Mouse (Mus musculus): Measurements from ENCODE around the gene Dyrk1b. TPM values are rescaled to one million over a fixed set of nuclear protein-coding genes. Genes with fewer than 3 reads are reported as not detected.
"Not testable (repeated sequence)": the region's sequence is repeated elsewhere in the genome, so short reads cannot be mapped to it uniquely, and the experiment has no call there.

The Dyrk1b gene
- polyA plus RNA-seq (2014; fragmentation: Nextera tagmentation; extraction: Ambion mirVana), result 13.2 and 14.4 TPM in 2 replicates

- Histone ChIP-seq H3K36me3 (ENCODE audit: insufficient read depth) (peaks cover 72% of the 10 kb centered on the region), H3K4me3 (ENCODE audit: low read depth, low read length) (peak within 1 kb of the TSS; percentile 98), H3K9me3 (ENCODE audit: low read depth, low read length) (no peaks in the 10 kb centered on the region), H3K4me2 (peak within 1 kb of the TSS; percentile 92), H3K27me3 (ENCODE audit: insufficient read depth, low read length) (no peaks in the 10 kb centered on the region), H3K4me1 (ENCODE audit: insufficient read depth) (peaks cover 6% of the 10 kb centered on the region; the same call in 1 of the 2 replicates), H3K27ac (ENCODE audit: low read depth) (peak within 1 kb of the TSS; percentile 91), H3K9ac (peak within 1 kb of the TSS; percentile 85)
- DNase-seq (peak; percentile 99), ATAC-seq (ENCODE audit: insufficient read depth) (peak; percentile 90)
- TF ChIP-seq CTCF (IDR thresholded peaks at IDR 0.05; ENCODE audit: low read depth), result no peak
- WGBS, result 1% methylated on average over 25 of the region's 25 CpGs
Observed at GRCm38 (mm10) chr7:28179228-28179627, at the start of gene Dyrk1b. TSS of gene Dyrk1b (plus strand) at chr7:28179469.

GRCm38 (mm10) chr7:28137613-28138012 is 41.7 kb upstream of the Dyrk1b start:
- 53% methylated on average over 5 of the region's 5 CpGs for WGBS
- ATAC-seq (ENCODE audit: insufficient read depth) (no peak), DNase-seq (peak; percentile 75)
- peak; percentile 66 for TF ChIP-seq CTCF (IDR thresholded peaks at IDR 0.05; ENCODE audit: low read depth)
- H3K4me1 ChIP-seq (ENCODE audit: insufficient read depth), result no peaks in the 10 kb centered on the region
- no peaks in the 10 kb centered on the region for H3K9me3 ChIP-seq (ENCODE audit: low read depth, low read length)
- no peak overlapping the region for H3K4me3 ChIP-seq (ENCODE audit: low read depth, low read length)
- H3K27me3 ChIP-seq (ENCODE audit: insufficient read depth, low read length), result no peaks in the 10 kb centered on the region
- no peak overlapping the region for H3K9ac ChIP-seq
- H3K4me2 ChIP-seq, result no peak overlapping the region
- no peak overlapping the region for H3K27ac ChIP-seq (ENCODE audit: low read depth)
- no peaks in the 10 kb centered on the region for H3K36me3 ChIP-seq (ENCODE audit: insufficient read depth)

- no peaks in the 10 kb centered on the region for H3K9me3 ChIP-seq (ENCODE audit: low read depth, low read length)
- no peaks in the 10 kb centered on the region for H3K27me3 ChIP-seq (ENCODE audit: insufficient read depth, low read length)
- H3K27ac ChIP-seq (ENCODE audit: low read depth), result no peak overlapping the region
- H3K4me2 ChIP-seq, result no peak overlapping the region
- DNase-seq (peak; percentile 83), ATAC-seq (ENCODE audit: insufficient read depth) (peak; percentile 41; the same call in 1 of the 2 replicates)
- peak; percentile 88 for TF ChIP-seq CTCF (IDR thresholded peaks at IDR 0.05; ENCODE audit: low read depth)
- no peak overlapping the region; the same call in 1 of the 2 replicates for H3K9ac ChIP-seq
- WGBS, result 11% methylated on average over 3 of the region's 3 CpGs
- H3K36me3 ChIP-seq (ENCODE audit: insufficient read depth), result no peaks in the 10 kb centered on the region
- no peak overlapping the region for H3K4me3 ChIP-seq (ENCODE audit: low read depth, low read length)
- no peaks in the 10 kb centered on the region for H3K4me1 ChIP-seq (ENCODE audit: insufficient read depth)
Observed at GRCm38 (mm10) chr7:28148263-28148662, 31.0 kb upstream of the Dyrk1b start.

- TF ChIP-seq CTCF (IDR thresholded peaks at IDR 0.05; ENCODE audit: low read depth), result no peak
Observed at GRCm38 (mm10) chr7:28149841-28150240, 29.4 kb upstream of the Dyrk1b start.

GRCm38 (mm10) chr7:28151584-28152221 is 27.6 kb upstream of the Dyrk1b start:
- ATAC-seq (ENCODE audit: insufficient read depth) (no peak; the same call in 1 of the 2 replicates), DNase-seq (peak; percentile 68)
- TF ChIP-seq CTCF (IDR thresholded peaks at IDR 0.05; ENCODE audit: low read depth), result peak; percentile 75
- no peak overlapping the region for H3K27ac ChIP-seq (ENCODE audit: low read depth)
- 16% methylated on average over 13 of the region's 13 CpGs for whole genome bisulfite sequencing
- H3K4me3 ChIP-seq (ENCODE audit: low read depth, low read length), result no peak overlapping the region
- no peaks in the 10 kb centered on the region for H3K27me3 ChIP-seq (ENCODE audit: insufficient read depth, low read length)
- H3K9me3 ChIP-seq (ENCODE audit: low read depth, low read length), result no peaks in the 10 kb centered on the region
- H3K9ac ChIP-seq, result no peak overlapping the region
- H3K36me3 ChIP-seq (ENCODE audit: insufficient read depth), result no peaks in the 10 kb centered on the region
- H3K4me1 ChIP-seq (ENCODE audit: insufficient read depth), result no peaks in the 10 kb centered on the region
- H3K4me2 ChIP-seq, result no peak overlapping the region

More at GRCm38 (mm10) chr7:28149841-28150240, 29.4 kb upstream of the Dyrk1b start:
- no peak overlapping the region for H3K9ac ChIP-seq
- H3K9me3 ChIP-seq (ENCODE audit: low read depth, low read length), result no peaks in the 10 kb centered on the region
- H3K4me2 ChIP-seq, result no peak overlapping the region
- no peaks in the 10 kb centered on the region for H3K36me3 ChIP-seq (ENCODE audit: insufficient read depth)
- WGBS, result 75% methylated on average over 1 of the region's 1 CpGs
- no peak for DNase-seq
- no peaks in the 10 kb centered on the region for H3K4me1 ChIP-seq (ENCODE audit: insufficient read depth)
- H3K27me3 ChIP-seq (ENCODE audit: insufficient read depth, low read length), result no peaks in the 10 kb centered on the region
- H3K4me3 ChIP-seq (ENCODE audit: low read depth, low read length), result no peak overlapping the region
- H3K27ac ChIP-seq (ENCODE audit: low read depth), result no peak overlapping the region
- ATAC-seq (ENCODE audit: insufficient read depth), result no peak

GRCm38 (mm10) chr7:28153595-28153994 is 25.7 kb upstream of the Dyrk1b start:
- DNase-seq; ATAC-seq (ENCODE audit: insufficient read depth); H3K36me3 ChIP-seq (ENCODE audit: insufficient read depth); H3K4me1 ChIP-seq (ENCODE audit: insufficient read depth); H3K4me2 ChIP-seq; H3K9me3 ChIP-seq (ENCODE audit: low read depth, low read length); H3K9ac ChIP-seq; H3K4me3 ChIP-seq (ENCODE audit: low read depth, low read length); H3K27me3 ChIP-seq (ENCODE audit: insufficient read depth, low read length); H3K27ac ChIP-seq (ENCODE audit: low read depth): not testable (repeated sequence)
- 28% methylated on average over 5 of the region's 5 CpGs for WGBS

GRCm38 (mm10) chr7:28159292-28159691 is 20.0 kb upstream of the Dyrk1b start:
- ATAC-seq (ENCODE audit: insufficient read depth) (no peak), DNase-seq (no peak)
- Histone ChIP-seq H3K27me3 (ENCODE audit: insufficient read depth, low read length) (no peaks in the 10 kb centered on the region), H3K4me3 (ENCODE audit: low read depth, low read length) (no peak overlapping the region), H3K27ac (ENCODE audit: low read depth) (no peak overlapping the region), H3K9me3 (ENCODE audit: low read depth, low read length) (no peaks in the 10 kb centered on the region), H3K4me2 (no peak overlapping the region), H3K9ac (no peak overlapping the region), H3K4me1 (ENCODE audit: insufficient read depth) (no peaks in the 10 kb centered on the region), H3K36me3 (ENCODE audit: insufficient read depth) (no peaks in the 10 kb centered on the region)
- no peak for TF ChIP-seq CTCF (IDR thresholded peaks at IDR 0.05; ENCODE audit: low read depth)
- 28% methylated on average over 6 of the region's 6 CpGs for WGBS
